Mouse (Mus musculus): ENCODE results near the gene Zfp142. TPM values are rescaled to one million over a fixed set of nuclear protein-coding genes. Genes with fewer than 3 reads are reported as not detected.

The Zfp142 gene
- total RNA-seq, 4 experiments from 2014 or later = 10.4 to 12.0 (median 10.9) TPM

Small RNA genes within 50 kb of the gene (microRNA-seq; reads per million reads assigned to microRNA genes)
- gene Gm25035 = not detected

Other genes starting within 250 kb of the Zfp142 start
- gene Catip, start 226.1 kb downstream of the Zfp142 start, total RNA-seq (2022) = under 1 TPM; 0.17 to 0.37 (median 0.25) TPM
- gene Slc11a1, start 213.1 kb downstream of the Zfp142 start, total RNA-seq (2022) = 1 to 10 TPM; 3.9 to 6.6 (median 5.1) TPM
- gene Ctdsp1, start 196.7 kb downstream of the Zfp142 start, total RNA-seq (2022) = 100 to 1,000 TPM; 115 to 130 (median 121) TPM
- 1 to 10 TPM in 3 of 4 experiments, under 1 TPM in 1; 0.98 to 2.0 (median 1.7) TPM for gene Vil1, start 178.9 kb downstream of the Zfp142 start, total RNA-seq (2022)
- 10 to 100 TPM in 3 of 4 experiments, 1 to 10 TPM in 1; 9.4 to 12.8 (median 11.6) TPM for gene Cnot9, start 82.2 kb downstream of the Zfp142 start, total RNA-seq (2022)
- gene Plcd4, start 45.4 kb downstream of the Zfp142 start, total RNA-seq (2022) = under 1 TPM in 2 of 4 experiments, not detected in 2; 0.12 to 0.16 TPM
- gene Usp37, start 44.0 kb downstream of the Zfp142 start, total RNA-seq (2022) = 1 to 10 TPM; 6.6 to 9.1 (median 8.3) TPM
- 10 to 100 TPM; 33.9 to 38.8 (median 35.4) TPM for gene Bcs1l, start within 50 bp of the Zfp142 start, total RNA-seq (2022)
- gene Rnf25, start 13.2 kb upstream of the Zfp142 start, total RNA-seq (2022) = 10 to 100 TPM; 17.5 to 21.4 (median 19.2) TPM
- 1 to 10 TPM in 1 of 4 experiments, under 1 TPM in 3; 0.63 to 1.9 (median 0.81) TPM for gene Stk36, start 13.2 kb upstream of the Zfp142 start, total RNA-seq (2022)
- gene Ttll4, start 73.5 kb upstream of the Zfp142 start, total RNA-seq (2022) = 10 to 100 TPM in 1 of 4 experiments, 1 to 10 TPM in 3; 8.1 to 10.5 (median 9.3) TPM
- 10 to 100 TPM; 11.3 to 20.8 (median 16.6) TPM for gene Cyp27a1, start 125.3 kb upstream of the Zfp142 start, total RNA-seq (2022)
- 1 to 10 TPM; 1.6 to 4.1 (median 2.2) TPM for gene Prkag3, start 161.0 kb upstream of the Zfp142 start, total RNA-seq (2022)
- under 1 TPM; 0.16 to 0.69 (median 0.26) TPM for gene Wnt6, start 183.6 kb upstream of the Zfp142 start, total RNA-seq (2022)
- gene Wnt10a, start 203.3 kb upstream of the Zfp142 start, total RNA-seq (2022) = not detected